Mouse (Mus musculus): Measurements from ENCODE around the gene Gpr157. TPM values are rescaled to one million over a fixed set of nuclear protein-coding genes. Genes with fewer than 3 reads are reported as not detected.

Gpr157 gene
- polyA plus RNA-seq, 1 experiment from 2014 or later = 0.42 TPM

DNA sequence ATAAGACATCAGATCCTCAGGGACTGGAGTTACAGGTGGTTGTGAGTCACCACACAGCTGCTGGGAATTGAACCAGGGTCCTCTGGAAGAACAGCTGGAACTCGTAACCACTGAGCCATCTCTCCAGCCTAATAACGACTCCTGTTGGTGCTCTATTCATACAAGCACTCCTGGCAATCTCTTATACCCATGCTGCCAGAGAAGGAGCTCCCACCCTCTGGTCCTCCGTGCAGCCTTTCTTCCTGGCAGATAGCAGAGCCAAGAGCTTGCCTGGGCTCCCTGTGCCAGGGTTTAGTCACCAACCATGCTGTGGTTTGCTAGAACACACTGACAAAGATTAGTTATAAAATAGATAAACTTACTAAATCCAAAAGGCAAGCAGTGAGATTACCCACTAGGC, 22.5 kb downstream of the Gpr157 start:
- DNase-seq (ENCODE audit: low spot score) = no peak

DNA sequence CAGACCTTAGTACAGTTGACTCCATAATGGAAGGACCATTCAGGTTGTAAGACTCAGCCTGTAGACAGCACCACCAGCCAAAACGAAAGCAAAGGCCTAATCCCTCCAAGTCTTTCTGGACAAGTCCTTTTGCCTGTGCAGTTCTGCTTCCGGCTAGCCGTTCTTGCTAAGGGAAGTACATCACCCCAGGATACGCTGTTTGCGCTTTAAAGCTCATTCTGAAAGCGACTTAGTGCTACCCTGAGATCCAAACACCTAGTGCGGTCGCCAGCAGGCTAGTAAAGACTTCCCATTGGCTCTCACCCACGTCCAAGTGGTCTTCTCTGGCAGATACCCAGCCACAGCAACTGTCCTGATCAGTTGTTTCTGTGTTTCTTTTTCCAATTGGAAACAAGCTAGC, 23.2 kb downstream of the Gpr157 start:
- no peak for DNase-seq (ENCODE audit: low spot score)

DNA sequence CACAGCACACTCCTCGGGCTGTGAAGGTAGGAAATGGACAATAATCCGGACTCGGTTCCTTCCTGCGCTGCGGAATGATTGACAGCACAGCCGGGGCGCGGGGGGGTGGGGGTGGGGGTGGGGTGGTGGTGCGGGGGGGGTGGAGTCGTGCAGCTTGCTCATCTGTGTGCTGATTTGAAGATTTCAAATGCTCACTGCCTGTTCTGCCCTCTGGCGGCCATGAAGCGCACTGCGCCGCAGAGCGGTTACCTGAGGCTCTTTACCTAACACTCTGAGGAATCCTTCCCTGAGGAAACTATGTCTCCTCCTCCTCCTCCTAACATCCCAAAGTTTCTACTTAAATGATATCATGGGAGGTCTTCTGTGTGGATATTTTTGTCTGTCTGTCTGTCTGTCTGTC, 25.7 kb downstream of the Gpr157 start:
- DNase-seq (ENCODE audit: low spot score) = peak; percentile 70

DNA sequence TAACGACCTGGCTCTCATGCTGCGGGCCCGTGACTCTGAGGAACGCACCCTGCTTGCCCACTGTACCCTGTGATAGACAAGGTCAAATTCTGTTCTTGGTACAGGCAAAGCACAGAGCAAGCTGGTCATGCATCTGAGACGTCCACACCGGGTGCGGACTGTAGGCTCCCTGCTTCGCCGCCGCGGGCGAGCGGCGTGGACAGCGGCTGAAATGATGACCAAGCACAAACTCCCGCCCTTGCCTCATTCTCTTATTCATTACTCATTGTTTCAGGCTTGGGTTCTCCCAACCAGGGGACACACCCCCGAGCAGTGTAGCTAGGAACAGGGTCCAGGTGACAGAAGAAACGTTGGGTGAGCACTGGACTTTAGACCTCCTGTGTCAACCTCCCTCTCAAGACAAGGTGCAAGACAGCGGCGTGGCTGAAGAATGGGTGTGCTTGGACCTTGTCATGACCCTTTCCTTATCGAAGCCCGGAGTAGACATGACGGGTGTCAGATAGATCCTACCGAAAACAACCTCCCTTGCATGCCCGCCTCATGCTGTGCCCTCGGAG, 27.4 kb downstream of the Gpr157 start:
- DNase-seq (ENCODE audit: low spot score) = no peak

DNA sequence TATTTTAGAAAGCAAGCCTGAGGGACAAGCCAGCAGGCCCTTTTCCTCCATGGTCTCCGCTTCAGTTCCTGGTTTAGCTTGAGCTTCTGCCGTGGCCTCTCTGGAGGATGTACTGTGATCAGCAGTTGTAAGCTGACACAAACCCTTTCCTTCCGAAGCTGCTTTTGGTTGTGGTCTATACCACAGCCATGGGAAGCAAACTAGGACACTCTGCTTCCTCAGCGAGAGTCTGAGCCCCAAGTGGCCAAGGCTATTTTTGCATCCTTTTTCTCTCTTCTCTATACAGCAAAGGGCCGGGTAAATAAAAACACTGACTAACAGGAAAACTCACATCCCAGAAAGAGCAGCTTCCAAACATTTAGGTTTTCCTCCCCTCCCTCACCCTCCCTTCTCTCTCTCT, 30.1 kb downstream of the Gpr157 start:
- DNase-seq (ENCODE audit: low spot score) = peak; percentile 82

DNA sequence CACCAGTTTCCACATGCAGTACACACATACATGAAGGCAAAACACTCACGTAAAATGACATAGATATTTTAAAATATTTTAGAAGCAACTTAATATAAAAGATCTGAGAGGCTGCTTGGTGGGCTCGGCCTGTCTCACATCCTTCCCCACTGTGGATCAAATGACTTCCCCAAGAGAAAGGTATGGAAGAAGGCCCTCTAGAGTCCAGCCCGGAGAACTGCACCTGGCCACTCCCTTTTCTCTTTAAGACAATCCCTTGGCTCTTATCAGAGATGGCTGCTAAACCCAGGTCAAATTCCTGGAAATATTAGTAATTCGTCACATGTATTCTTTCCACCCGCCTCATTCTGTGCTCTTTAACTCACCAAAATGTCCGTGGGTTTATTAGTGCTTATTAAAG, 31.0 kb downstream of the Gpr157 start:
- DNase-seq (ENCODE audit: low spot score) = no peak

DNA sequence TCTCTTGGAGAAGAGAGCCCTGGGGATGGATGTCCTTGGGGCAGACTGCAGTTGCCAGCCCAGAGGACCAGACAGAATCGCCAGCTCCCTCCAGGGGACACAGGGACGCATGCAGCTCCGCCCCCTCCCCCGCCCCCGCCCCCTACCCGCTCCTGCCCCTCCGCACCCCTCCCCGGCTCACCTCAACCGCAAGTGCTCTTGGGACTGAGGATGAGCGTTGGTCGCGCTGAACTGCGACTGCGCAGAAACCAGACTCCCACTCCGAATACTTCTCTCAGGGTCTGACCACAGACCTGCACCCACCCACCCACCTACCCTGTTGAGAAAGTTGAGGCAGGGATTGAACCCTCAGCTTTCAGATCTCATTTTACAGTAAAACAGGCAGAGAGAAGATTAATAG, 31.9 kb downstream of the Gpr157 start, which contains the start of gene Slc2a5:
Slc2a5 (plus strand) TSS at position 229 of the 400 bp plus-strand sequence.
- peak; percentile 35 for DNase-seq (ENCODE audit: low spot score)

DNA sequence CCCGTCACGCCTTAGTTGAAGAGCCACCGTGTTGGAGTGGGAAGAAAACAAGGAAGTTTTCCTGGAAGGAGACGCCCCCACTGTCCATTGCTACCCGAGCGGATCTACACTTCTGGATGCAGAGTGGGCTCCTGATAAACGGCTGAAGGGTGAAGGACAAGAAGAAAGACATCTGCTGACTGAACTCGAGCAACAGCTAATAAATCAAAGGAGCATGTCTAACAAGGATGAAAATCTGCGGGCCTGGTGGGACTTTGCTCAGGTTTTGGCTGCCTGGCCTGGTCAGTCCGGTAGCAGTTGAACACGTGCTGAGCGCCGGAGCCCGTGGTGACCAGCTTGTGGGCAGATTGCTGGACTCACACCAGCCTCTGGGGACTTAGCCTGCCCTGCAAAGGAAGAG, 32.5 kb downstream of the Gpr157 start:
- no peak for DNase-seq (ENCODE audit: low spot score)

DNA sequence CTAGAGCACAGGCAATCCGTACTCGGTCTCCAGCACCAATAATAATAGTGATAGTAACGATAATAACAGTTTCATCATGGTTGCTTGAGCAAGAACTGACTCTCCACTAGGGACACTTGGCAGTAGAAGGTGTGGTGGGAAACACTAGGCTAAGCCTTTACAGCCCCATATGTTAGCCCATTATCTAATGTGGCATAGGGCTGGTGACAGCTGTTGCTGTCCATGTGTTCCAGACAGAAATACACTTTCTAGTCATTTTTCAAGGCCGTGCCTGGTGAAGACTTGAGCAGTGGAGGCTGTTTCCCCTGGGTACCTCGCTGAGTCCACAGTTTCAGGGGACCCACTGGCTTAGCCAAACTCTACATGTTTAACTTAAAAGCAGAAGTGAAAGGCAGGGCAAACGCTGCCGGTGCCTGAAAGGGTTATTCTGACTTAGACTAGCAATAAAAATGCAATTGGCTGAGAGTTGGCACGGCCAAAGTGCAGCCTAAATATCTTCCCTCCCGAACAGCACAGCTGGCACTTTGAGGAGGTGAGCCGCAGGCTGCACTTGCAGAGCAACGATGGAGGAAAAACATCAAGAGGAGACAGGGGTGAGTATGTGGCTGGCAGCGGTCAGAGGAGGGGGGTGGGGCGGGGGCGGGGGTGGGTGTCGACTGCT, 33.1 kb downstream of the Gpr157 start:
- peak; percentile 35 for DNase-seq (ENCODE audit: low spot score)

DNA sequence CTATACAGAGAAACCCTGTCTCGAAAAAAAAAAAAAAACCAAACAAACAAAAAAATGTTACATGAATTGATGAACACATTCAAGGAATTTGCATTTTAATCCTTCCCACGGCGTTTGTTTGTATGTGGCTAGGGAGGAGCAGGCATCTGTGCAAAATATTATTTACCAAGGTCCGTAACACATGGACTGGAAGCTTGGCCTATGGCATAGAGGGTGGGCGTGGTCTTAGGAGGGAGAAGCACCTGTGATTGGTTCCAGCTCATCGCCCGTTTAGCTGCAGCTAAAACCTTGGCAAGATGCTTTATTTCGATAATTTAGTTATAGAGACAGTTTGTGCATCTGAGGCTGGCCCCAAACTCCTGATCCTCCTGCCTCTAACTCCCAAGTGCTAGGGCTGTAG, 34.3 kb downstream of the Gpr157 start:
- DNase-seq (ENCODE audit: low spot score) = no peak

DNA sequence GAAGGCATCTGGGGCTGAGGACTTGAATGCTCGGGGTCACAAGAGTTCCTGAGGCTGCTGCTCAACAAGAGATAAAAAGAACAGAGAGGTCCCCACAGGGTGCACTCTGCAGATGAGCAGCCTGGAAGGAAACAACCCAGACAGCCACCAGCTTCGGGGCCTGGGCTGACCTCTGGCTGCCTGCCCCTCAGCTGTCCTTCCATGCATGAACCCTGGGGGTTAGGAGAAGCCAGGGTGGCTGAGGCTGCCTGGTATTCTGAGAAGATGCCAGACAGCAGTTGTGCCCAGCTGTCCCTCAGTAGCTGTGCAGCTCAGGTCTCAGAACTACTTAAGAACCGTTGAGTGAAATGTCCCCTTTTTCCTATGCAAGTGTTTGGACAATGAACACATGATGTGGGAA, 35.3 kb downstream of the Gpr157 start:
- no peak for DNase-seq (ENCODE audit: low spot score)

DNA sequence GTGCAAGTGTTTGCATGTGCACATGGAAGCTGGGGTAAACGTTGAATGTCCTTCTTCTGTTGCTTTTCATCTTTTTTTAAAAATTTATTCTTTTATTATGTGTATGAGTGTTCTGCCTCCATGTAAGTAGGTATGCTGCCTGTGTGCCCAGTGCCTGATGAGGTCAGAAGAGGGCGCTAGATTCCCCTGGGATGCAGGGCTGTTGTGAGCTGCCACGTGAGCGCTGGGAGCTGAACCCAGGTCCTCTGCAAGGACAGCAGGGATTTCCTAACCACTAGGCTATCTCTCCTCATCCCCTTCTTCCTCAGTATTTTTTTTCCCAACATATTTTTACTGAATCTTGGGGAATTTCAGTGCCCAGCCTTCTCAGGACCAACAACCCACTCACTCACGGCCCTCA, 39.2 kb downstream of the Gpr157 start:
- DNase-seq (ENCODE audit: low spot score) = no peak

DNA sequence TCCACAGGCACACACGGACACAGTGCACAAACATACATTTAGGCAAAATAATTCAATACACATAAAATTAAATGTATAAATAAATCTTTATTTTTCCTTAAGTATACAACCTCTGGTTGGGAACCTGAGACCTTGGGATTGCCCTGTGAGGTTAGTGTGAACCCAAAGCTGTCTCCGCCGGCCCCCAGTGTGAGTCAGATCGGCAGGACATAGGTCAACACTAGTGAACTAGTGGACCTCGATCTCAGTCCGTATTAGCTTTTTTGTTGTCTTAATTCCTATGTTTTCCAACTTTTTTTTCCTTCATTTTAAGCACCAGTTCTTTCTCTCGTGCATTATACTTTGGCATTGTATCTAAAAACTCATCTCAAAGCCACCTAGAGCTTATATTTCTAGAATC, 40.7 kb downstream of the Gpr157 start:
- DNase-seq (ENCODE audit: low spot score) = no peak

DNA sequence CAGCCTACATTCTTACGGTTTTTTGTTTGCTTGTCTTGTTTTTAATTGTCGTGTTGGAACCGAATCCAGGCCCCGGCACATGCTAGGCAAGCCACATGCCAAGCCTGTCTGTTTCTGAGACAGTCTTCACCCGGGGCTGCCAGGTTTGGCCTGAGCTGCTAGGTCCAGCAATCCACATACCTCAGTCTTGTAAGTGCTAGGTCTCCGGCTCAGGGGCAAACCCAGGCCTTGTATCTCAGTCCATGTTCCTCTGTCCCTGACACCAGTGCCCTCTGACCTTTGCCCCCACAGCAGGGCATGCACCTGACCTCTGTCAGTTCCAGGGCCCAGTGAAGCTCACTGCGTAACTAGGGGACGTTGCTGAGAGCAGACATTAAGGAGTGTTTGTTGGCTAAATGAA, 41.4 kb downstream of the Gpr157 start:
- DNase-seq (ENCODE audit: low spot score) = no peak

DNA sequence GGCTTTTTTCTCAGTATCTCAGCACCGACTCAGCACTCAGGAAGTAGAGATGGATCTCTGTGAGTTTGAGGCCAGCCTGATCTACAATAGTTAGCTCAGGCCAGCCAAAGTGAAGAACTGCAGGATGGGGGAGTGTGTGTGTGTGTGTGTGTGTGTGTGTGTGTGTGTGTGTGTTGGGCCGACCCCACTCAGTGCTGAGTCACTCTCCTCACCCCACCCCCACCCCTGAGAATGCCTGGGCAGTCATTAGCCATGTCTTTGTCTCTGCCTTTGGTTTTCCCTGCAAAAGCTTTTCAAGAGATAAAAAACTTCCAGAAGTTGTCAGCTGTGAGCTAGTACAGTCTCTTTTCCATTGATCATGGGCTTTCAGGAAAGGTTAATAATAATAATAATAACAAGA, 43.5 kb downstream of the Gpr157 start:
- DNase-seq (ENCODE audit: low spot score) = no peak

DNA sequence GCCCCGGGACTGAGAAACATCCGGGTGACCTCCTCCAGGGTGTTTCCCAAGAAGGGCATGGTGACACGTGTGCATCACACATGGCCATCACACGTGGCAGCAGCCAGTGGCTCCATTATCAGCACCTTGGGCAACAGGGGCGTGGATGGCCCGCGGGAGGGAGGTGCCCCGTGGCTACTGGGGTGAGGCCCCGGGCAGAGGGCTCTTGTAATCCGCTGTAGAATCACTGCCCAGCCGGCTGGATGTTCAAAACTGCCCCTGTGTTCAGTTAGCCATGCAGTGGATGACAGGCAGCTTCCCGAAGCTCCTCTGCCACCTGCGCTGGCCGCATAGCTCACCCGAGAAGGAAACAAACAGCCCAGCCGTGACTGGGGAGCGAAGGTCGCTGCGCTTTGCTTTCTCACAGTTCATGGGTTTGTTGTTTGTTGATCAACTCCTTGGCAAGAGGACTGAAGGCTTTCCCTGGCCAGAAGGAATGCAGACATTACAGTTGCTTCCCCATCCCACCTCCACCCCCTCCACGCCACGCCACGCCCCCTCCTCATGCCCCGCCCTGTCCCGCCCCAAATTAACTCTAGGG, 45.6 kb downstream of the Gpr157 start:
- DNase-seq (ENCODE audit: low spot score) = peak; percentile 16

DNA sequence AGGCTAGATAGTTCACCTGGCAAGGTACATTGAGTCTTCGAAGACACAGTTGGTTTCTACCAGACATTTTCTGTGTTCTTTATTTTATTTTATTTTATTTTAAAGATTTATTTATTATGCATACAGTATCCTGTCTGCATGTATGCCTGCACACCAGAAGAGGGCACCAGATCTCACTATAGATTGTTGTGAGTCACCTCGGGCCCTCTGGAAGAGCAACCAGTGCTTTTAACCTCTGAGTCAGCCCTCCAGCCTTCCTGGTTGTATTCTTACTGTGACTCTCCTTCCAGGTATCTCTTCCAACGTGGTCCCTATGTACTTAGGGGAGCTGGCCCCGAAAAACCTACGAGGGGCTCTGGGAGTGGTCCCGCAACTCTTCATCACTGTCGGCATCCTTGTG, 48.1 kb downstream of the Gpr157 start:
- no peak for DNase-seq (ENCODE audit: low spot score)

DNA sequence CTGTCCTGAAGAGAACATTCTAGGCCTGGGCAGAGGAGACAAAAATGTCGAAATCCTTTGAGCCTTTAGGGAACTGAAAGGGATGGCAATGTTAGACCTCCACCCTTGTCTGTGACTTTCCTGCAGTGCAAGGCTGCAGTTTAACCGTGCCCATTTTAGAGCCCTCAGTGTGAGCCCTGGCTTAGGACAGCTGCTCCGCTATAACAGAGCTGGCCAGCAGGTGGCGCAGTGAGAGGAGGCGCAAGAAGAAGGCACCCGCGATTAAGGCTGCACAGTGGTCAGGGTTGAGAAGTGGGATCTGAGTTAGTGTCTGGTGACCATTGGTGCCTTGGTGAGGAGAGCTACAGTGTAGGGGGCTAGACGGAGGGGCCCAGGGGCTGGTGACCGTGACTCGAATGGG, 49.5 kb downstream of the Gpr157 start:
- peak; percentile 72 for DNase-seq (ENCODE audit: low spot score)

DNA sequence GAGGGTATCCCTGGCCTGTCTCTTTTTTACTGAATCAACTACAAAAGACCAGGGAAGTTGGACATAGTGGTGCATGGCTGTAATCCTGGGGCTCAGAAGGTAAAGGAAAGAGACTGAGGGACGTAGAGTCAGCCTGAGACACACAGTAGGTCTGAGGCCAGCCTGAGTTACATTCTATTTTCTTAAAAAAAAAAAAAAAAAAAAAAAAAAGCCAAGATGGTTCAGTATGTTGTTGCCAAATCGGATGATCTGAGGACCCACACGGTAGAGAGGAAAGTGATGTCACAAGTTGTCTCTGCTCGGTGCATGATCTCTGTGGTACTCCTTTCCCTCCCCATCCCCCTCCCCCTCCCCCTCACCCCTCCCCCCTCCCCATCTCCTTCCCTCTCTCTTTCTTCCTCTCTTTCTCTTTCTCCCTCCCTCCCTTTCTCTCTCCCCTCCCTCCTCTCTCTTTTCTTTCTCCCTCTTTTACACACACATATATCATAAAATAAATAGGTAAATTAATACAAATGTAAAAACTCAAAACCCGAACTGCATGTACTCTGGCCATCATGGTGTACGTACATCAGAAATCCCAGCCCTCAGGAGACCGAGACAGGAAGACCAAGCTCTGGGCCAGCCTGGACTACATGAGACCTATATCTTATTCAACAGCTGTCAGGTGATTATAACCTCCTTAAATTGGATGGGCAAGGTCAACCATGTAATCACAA, 50.4 kb downstream of the Gpr157 start:
- no peak for DNase-seq (ENCODE audit: low spot score)

DNA sequence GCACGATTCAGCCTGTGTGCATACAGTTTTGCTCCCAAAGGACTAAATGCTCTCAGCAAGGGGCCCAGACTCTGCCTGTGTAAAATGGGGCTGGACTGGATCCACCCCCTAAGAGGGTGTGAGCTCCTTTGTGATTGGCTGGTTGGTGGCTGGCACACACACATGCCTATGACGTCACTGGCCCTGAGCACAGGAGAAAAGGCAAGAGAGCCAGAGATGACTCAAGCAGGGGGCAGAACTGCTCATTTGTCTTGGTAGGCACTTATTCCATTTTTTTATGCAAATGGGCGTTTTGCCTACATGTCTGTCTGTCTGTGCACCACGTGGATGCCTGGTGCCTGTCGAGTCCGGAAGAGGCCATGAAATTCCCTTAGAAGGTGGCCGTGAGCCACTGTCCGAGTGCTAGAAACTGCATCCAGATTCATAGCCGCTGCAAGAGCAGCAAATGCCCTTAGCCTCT, 50.9 kb downstream of the Gpr157 start:
- peak; percentile 82 for DNase-seq (ENCODE audit: low spot score)

DNA sequence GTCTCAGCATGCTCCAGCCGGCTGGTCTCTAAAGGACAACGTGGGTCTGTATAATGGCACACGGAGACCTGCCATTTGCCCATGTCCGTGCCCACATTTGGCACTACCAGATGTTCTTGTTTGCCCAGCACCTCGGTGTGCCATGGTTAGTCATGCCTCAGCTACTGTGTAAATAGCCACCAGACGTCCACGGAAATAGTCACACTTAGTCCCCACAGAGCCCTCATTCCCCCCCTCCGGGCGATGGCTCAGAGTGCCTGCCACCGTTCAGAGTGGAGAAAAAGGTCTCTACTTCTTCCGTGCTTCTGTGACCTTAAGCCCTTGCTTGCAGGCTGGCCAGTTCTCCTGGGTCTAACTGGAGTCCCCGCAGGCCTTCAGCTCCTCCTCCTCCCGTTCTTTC, 51.9 kb downstream of the Gpr157 start:
- no peak for DNase-seq (ENCODE audit: low spot score)

DNA sequence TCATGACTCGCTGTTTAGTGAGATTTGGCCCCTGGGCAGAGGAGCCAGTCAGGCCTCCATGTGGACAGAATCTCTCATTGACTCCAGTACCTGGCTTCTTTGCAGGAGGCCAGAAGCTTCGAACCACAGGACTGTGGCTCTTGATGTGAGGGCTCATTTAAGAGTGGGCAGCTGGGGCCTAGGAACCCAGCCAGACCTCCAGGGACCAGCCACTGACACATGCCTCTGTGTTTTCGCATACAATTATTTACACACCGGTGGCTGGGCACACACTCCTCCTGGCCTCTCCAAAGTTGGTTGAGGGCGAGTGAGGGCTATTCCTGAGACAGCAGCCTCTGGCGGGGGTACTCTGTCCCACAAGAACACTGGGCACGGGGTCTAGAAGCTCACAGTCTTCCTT, 53.2 kb downstream of the Gpr157 start:
- no peak for DNase-seq (ENCODE audit: low spot score)
